Mouse (Mus musculus): ENCODE results near the gene Mrm3. TPM values are rescaled to one million over a fixed set of nuclear protein-coding genes. Genes with fewer than 3 reads are reported as not detected.

The Mrm3 gene
- total and polyA plus RNA-seq, 3 experiments, result 11.9 to 23.4 (median 21.8) TPM

- H3K27ac ChIP-seq, result no peak overlapping the region
- 78% methylated on average over 14 of the region's 14 CpGs for WGBS
These were observed 35.7 kb downstream of the Mrm3 start for GRCm38 (mm10) chr11:76278960-76279852.

GRCm38 (mm10) chr11:76279971-76280370 is 36.5 kb downstream of the Mrm3 start:
- H3K9ac ChIP-seq (ENCODE audit: low read depth, low read length), result no peak overlapping the region
- intact Hi-C loops (cut with DNase I), result no loop called here
- no peak overlapping the region for H3K4me3 ChIP-seq
- H3K79me2 ChIP-seq (replicated peaks; ENCODE audit: control insufficient read depth, insufficient read depth, low read length), result peaks cover 2% of the 10 kb centered on the region; the same call in 1 of the 2 replicates
- DNase-seq, result no peak
- TF ChIP-seq POLR2A (IDR thresholded peaks at IDR 0.05; ENCODE audit: insufficient read depth, low read depth, low read length), result no peak
- TF ChIP-seq CTCF (IDR thresholded peaks at IDR 0.05), result no peak
- no peak for TF ChIP-seq EP300 (IDR thresholded peaks at IDR 0.05; ENCODE audit: insufficient read depth, low read depth, low read length)
- no peaks in the 10 kb centered on the region for H3K4me1 ChIP-seq (ENCODE audit: control insufficient read depth, insufficient read depth, low read length)
- no peaks in the 10 kb centered on the region for H3K36me3 ChIP-seq (ENCODE audit: control insufficient read depth, insufficient read depth, low read length)
- no peaks in the 10 kb centered on the region for H3K27me3 ChIP-seq (ENCODE audit: control insufficient read depth, insufficient read depth, low read length)
- WGBS, result 72% methylated on average over 2 of the region's 2 CpGs
- no peak overlapping the region for H3K27ac ChIP-seq

More at GRCm38 (mm10) chr11:76278960-76279852, 35.7 kb downstream of the Mrm3 start:
- no peaks in the 10 kb centered on the region for H3K4me1 ChIP-seq (ENCODE audit: control insufficient read depth, insufficient read depth, low read length)
- DNase-seq, result no peak
- H3K9ac ChIP-seq (ENCODE audit: low read depth, low read length), result no peak overlapping the region
- H3K4me3 ChIP-seq, result no peak overlapping the region
- H3K36me3 ChIP-seq (ENCODE audit: control insufficient read depth, insufficient read depth, low read length), result no peaks in the 10 kb centered on the region
- no peaks in the 10 kb centered on the region for H3K27me3 ChIP-seq (ENCODE audit: control insufficient read depth, insufficient read depth, low read length)
- peaks cover 2% of the 10 kb centered on the region; the same call in 1 of the 2 replicates for H3K79me2 ChIP-seq (replicated peaks; ENCODE audit: control insufficient read depth, insufficient read depth, low read length)
- intact Hi-C loops (cut with DNase I), result no loop called here
- TF ChIP-seq CTCF (IDR thresholded peaks at IDR 0.05), result no peak
- TF ChIP-seq POLR2A (IDR thresholded peaks at IDR 0.05; ENCODE audit: insufficient read depth, low read depth, low read length), result no peak
- TF ChIP-seq EP300 (IDR thresholded peaks at IDR 0.05; ENCODE audit: insufficient read depth, low read depth, low read length), result no peak

GRCm38 (mm10) chr11:76283841-76284240 is 40.3 kb downstream of the Mrm3 start:
- Histone ChIP-seq H3K27ac (no peak overlapping the region), H3K4me1 (ENCODE audit: control insufficient read depth, insufficient read depth, low read length) (peaks cover 7% of the 10 kb centered on the region), H3K79me2 (replicated peaks; ENCODE audit: control insufficient read depth, insufficient read depth, low read length) (0 out of 2 replicates have a peak, but pooled peaks cover 2% of the 10 kb centered on the region), H3K27me3 (ENCODE audit: control insufficient read depth, insufficient read depth, low read length) (no peaks in the 10 kb centered on the region), H3K4me3 (no peak overlapping the region), H3K9ac (ENCODE audit: low read depth, low read length) (no peak overlapping the region), H3K36me3 (ENCODE audit: control insufficient read depth, insufficient read depth, low read length) (no peaks in the 10 kb centered on the region)
- intact Hi-C loops (cut with DNase I), result no loop called here
- TF ChIP-seq EP300 (IDR thresholded peaks at IDR 0.05; ENCODE audit: insufficient read depth, low read depth, low read length) (no peak), POLR2A (IDR thresholded peaks at IDR 0.05; ENCODE audit: insufficient read depth, low read depth, low read length) (no peak), CTCF (IDR thresholded peaks at IDR 0.05) (peak; percentile 18; the same call in 1 of the 2 replicates)
- WGBS, result 88% methylated on average over 6 of the region's 6 CpGs
- no peak for DNase-seq

- TF ChIP-seq POLR2A (IDR thresholded peaks at IDR 0.05; ENCODE audit: insufficient read depth, low read depth, low read length), result no peak
- no peak for TF ChIP-seq EP300 (IDR thresholded peaks at IDR 0.05; ENCODE audit: insufficient read depth, low read depth, low read length)
- TF ChIP-seq CTCF (IDR thresholded peaks at IDR 0.05), result peak; percentile 20; the same call in 1 of the 2 replicates
- peaks cover 7% of the 10 kb centered on the region for H3K4me1 ChIP-seq (ENCODE audit: control insufficient read depth, insufficient read depth, low read length)
- intact Hi-C loops (cut with DNase I), result no loop called here
- DNase-seq, result peak in 1 of 2 experiments; percentile 59
- H3K79me2 ChIP-seq (replicated peaks; ENCODE audit: control insufficient read depth, insufficient read depth, low read length), result 0 out of 2 replicates have a peak, but pooled peaks cover 2% of the 10 kb centered on the region
- no peaks in the 10 kb centered on the region for H3K36me3 ChIP-seq (ENCODE audit: control insufficient read depth, insufficient read depth, low read length)
- no peak overlapping the region for H3K4me3 ChIP-seq
- no peak overlapping the region for H3K9ac ChIP-seq (ENCODE audit: low read depth, low read length)
- WGBS, result 41% methylated on average over 7 of the region's 7 CpGs
- no peaks in the 10 kb centered on the region for H3K27me3 ChIP-seq (ENCODE audit: control insufficient read depth, insufficient read depth, low read length)
- no peak overlapping the region; the same call in 1 of the 2 replicates for H3K27ac ChIP-seq
These were observed 42.0 kb downstream of the Mrm3 start for GRCm38 (mm10) chr11:76285431-76286075.

GRCm38 (mm10) chr11:76286534-76287126 is 43.1 kb downstream of the Mrm3 start:
- Histone ChIP-seq H3K4me1 (ENCODE audit: control insufficient read depth, insufficient read depth, low read length) (peaks cover 7% of the 10 kb centered on the region), H3K36me3 (ENCODE audit: control insufficient read depth, insufficient read depth, low read length) (no peaks in the 10 kb centered on the region), H3K27ac (no peak overlapping the region), H3K9ac (ENCODE audit: low read depth, low read length) (no peak overlapping the region), H3K79me2 (replicated peaks; ENCODE audit: control insufficient read depth, insufficient read depth, low read length) (no peaks in the 10 kb centered on the region), H3K4me3 (no peak overlapping the region), H3K27me3 (ENCODE audit: control insufficient read depth, insufficient read depth, low read length) (no peaks in the 10 kb centered on the region)
- DNase-seq, result no peak
- intact Hi-C loops (cut with DNase I), result no loop called here
- TF ChIP-seq EP300 (IDR thresholded peaks at IDR 0.05; ENCODE audit: insufficient read depth, low read depth, low read length), result no peak
- no peak for TF ChIP-seq POLR2A (IDR thresholded peaks at IDR 0.05; ENCODE audit: insufficient read depth, low read depth, low read length)
- no peak for TF ChIP-seq CTCF (IDR thresholded peaks at IDR 0.05)
- WGBS, result 61% methylated on average over 10 of the region's 10 CpGs

Data from heart, adult 2 months (tissue).